Mouse (Mus musculus) gastrocnemius, adult 8-10 months (tissue): ENCODE results near the gene Rhog. TPM values are rescaled to one million over a fixed set of nuclear protein-coding genes. Genes with fewer than 3 reads are reported as not detected.

ENCODE experiments used
- DNase-seq, 2 experiments: peaks; one replicate each; pipeline ENCODE4 v3.0.0; 2022; ENCODE audit warnings: low spot score in 2 of 2
- total RNA-seq, 4 experiments: library from RNA; stranded (reverse); gene quantifications; 2 replicates each; pipeline ENCODE4 v1.2.4; 2022

Rhog gene
- total RNA-seq, 4 experiments from 2014 or later = 8.9 to 14.8 (median 11.5) TPM

- peak; percentile 36 to 50 for DNase-seq
Observed at GRCm38 (mm10) chr7:102222830-102223556, 32.9 kb downstream of the Rhog start.

- DNase-seq = no peak
Observed at GRCm38 (mm10) chr7:102222336-102222735, 33.5 kb downstream of the Rhog start.

GRCm38 (mm10) chr7:102221899-102222298 is 34.0 kb downstream of the Rhog start:
- no peak for DNase-seq

- no peak for DNase-seq
Observed at GRCm38 (mm10) chr7:102211071-102211470, 44.8 kb downstream of the Rhog start.

- DNase-seq = peak; percentile 97 to 98
Observed at GRCm38 (mm10) chr7:102209756-102210721, 45.8 kb downstream of the Rhog start, which contains the start of the genes Nup98 and Pgap2. Nup98 (minus strand) TSS chr7:102210176. Pgap2 (plus strand) TSS chr7:102210208.

- DNase-seq = no peak
Observed at GRCm38 (mm10) chr7:102208806-102209363, 47.0 kb downstream of the Rhog start.

GRCm38 (mm10) chr7:102205646-102206045 is 50.2 kb downstream of the Rhog start:
- DNase-seq = no peak

GRCm38 (mm10) chr7:102204296-102204857 is 51.5 kb downstream of the Rhog start:
- no peak for DNase-seq

- no peak for DNase-seq
Observed at GRCm38 (mm10) chr7:102200996-102201785, 54.7 kb downstream of the Rhog start.

- no peak for DNase-seq
Observed at GRCm38 (mm10) chr7:102200576-102200975, 55.3 kb downstream of the Rhog start.

GRCm38 (mm10) chr7:102192356-102192755 is 63.5 kb downstream of the Rhog start:
- DNase-seq = no peak

Other genes starting within 250 kb of the Rhog start
- gene Il18bp, start 237.4 kb downstream of the Rhog start, total RNA-seq = 1 to 10 TPM in 3 of 4 experiments, under 1 TPM in 1; 0.82 to 2.7 (median 1.7) TPM
- gene Rnf121, start 190.6 kb downstream of the Rhog start, total RNA-seq = 10 to 100 TPM; 25.1 to 29.6 (median 27.5) TPM
- gene Xndc1, start 190.5 kb downstream of the Rhog start, total RNA-seq = 1 to 10 TPM; 2.9 to 6.4 (median 3.2) TPM
- gene Xntrpc, start 190.3 kb downstream of the Rhog start, total RNA-seq = 1 to 10 TPM in 1 of 4 experiments, under 1 TPM in 3; 0.22 to 1.1 (median 0.76) TPM
- under 1 TPM in 2 of 4 experiments, not detected in 2; 0.21 to 0.56 TPM for gene Trpc2, start 172.9 kb downstream of the Rhog start, total RNA-seq
- gene Art1, start 154.3 kb downstream of the Rhog start, total RNA-seq = 100 to 1,000 TPM; 502 to 604 (median 539) TPM
- 10 to 100 TPM; 20.6 to 32.3 (median 29.4) TPM for gene Art5, start 146.6 kb downstream of the Rhog start, total RNA-seq
- gene Chrna10, start 139.2 kb downstream of the Rhog start, total RNA-seq = not detected
- 10 to 100 TPM; 22.1 to 29.8 (median 24.3) TPM for gene Nup98, start 45.9 kb downstream of the Rhog start, total RNA-seq
- gene Pgap2, start 45.8 kb downstream of the Rhog start, total RNA-seq = 10 to 100 TPM; 22.9 to 25.7 (median 25.0) TPM
- gene Stim1, start 11.8 kb upstream of the Rhog start, total RNA-seq = 100 to 1,000 TPM; 159 to 172 (median 166) TPM
- gene Rrm1, start 185.6 kb upstream of the Rhog start, total RNA-seq = 10 to 100 TPM; 16.9 to 19.9 (median 17.9) TPM
- not detected for gene Olfr543, start 225.6 kb upstream of the Rhog start, total RNA-seq
- not detected for gene Olfr544, start 232.3 kb upstream of the Rhog start, total RNA-seq
- not detected for gene Olfr545, start 243.5 kb upstream of the Rhog start, total RNA-seq